8 mouse cellular contexts compared by ENCODE assay signal in the genomic region with DNA sequence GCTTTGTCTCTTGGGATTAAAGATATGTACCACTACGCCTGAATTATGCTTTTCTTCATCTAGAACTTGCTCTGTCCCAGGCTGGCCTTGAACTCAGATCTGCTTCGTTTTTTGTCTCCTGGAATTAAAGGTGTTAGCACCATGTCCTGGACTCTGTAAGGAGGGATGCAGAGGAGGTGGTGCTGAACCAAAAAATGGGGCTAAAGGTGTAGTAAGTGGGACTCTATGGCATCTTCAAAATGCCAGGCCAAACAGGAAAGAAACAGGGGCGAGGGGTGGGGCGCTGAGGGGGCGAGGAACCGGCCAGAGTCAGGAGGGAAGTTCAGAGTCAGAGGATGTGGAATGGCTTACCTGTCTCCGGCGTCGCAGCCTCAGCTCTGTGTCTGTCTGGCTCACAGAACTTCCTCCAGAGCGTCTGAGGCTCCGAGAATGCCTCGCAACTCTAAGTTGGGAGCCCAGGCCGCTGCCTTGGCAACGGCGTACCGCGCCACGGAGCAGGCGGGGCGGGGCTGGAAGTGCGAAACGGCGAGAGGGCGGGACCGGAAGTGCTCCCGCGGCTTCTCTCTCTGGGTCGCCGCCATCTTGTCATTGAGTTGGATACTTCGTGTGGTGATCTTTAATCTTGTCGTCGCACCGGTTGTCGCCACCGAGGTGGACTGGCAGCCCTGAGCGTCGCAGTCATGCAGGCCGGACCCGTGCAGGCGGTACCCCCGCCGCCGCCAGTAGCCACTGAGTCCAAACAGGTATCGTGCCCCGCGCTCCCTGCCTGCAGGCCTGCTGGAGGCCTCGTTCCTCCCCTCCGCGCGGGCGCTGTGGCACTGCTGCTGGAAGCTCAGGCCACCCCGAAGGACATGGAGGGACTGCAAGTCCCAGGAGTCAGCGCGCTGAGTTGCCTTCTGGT. TPM values are rescaled to one million over a fixed set of nuclear protein-coding genes. Genes with fewer than 3 reads are reported as not detected.
DNase-seq lines count a peak whose midpoint lies in the region; ATAC-seq and TF ChIP-seq lines count a peak whose summit lies in the region.

A gene (minus strand): TSS at position 486 of the 901 bp plus-strand sequence.
A gene (plus strand): TSS at position 543 of the 901 bp plus-strand sequence.

- H3K36me3 ChIP-seq in heart, embryonic 10.5 days = peaks cover 38% of the 10 kb centered on the region
- H3K36me3 ChIP-seq in kidney, embryonic 15.5 days = peaks cover 41% of the 10 kb centered on the region

- H3K9me3 ChIP-seq in heart, embryonic 10.5 days = no peaks in the 10 kb centered on the region
- H3K9me3 ChIP-seq in kidney, embryonic 15.5 days (replicated peaks) = no peaks in the 10 kb centered on the region

- no peak for TF ChIP-seq CTCF in bone marrow macrophage, adult 2 months (IDR thresholded peaks at IDR 0.05; ENCODE audit: low read depth, low read length)
- TF ChIP-seq CTCF in embryonic fibroblast, embryonic 13.5 days (IDR thresholded peaks at IDR 0.05; ENCODE audit: borderline replicate concordance, insufficient read depth, low read length) = no peak

- WGBS in heart, embryonic 10.5 days = 2% methylated on average over 54 of the region's 54 CpGs
- WGBS in kidney, embryonic 15.5 days = 1% methylated on average over 54 of the region's 54 CpGs

- peak within 1 kb of the TSS; percentile 64 for H3K27ac ChIP-seq in bone marrow macrophage, adult 2 months (ENCODE audit: insufficient read depth, low read depth, low read length)
- H3K27ac ChIP-seq in embryonic fibroblast, embryonic 13.5 days (ENCODE audit: insufficient read depth, low read length) = peak within 1 kb of the TSS; percentile 80
- H3K27ac ChIP-seq in heart, embryonic 10.5 days = peak within 1 kb of the TSS; percentile 95
- peak within 1 kb of the TSS; percentile 90 for H3K27ac ChIP-seq in kidney, embryonic 15.5 days

- peak; percentile 94 for DNase-seq in A20 (ENCODE audit: low read depth, low spot score)
- DNase-seq in heart, embryonic 10.5 days (ENCODE audit: low spot score) = peak; percentile 96
- peak; percentile 92 for DNase-seq in liver
- peak; percentile 93 to 96 for DNase-seq in spleen, postnatal 4 days (ENCODE audit: low spot score in 2 of 2)

- H3K9ac ChIP-seq in kidney, embryonic 15.5 days = peak within 1 kb of the TSS; percentile 76

- peaks cover 14% of the 10 kb centered on the region for H3K4me1 ChIP-seq in bone marrow macrophage, adult 2 months (ENCODE audit: control insufficient read depth, insufficient read depth, low read length)
- H3K4me1 ChIP-seq in embryonic fibroblast, embryonic 13.5 days (ENCODE audit: control insufficient read depth, insufficient read depth, low read length) = peaks cover 8% of the 10 kb centered on the region
- peaks cover 24% of the 10 kb centered on the region for H3K4me1 ChIP-seq in heart, embryonic 10.5 days
- H3K4me1 ChIP-seq in kidney, embryonic 15.5 days = peaks cover 36% of the 10 kb centered on the region

- peak within 1 kb of the TSS; percentile 80 for H3K4me2 ChIP-seq in kidney, embryonic 15.5 days

- peak within 1 kb of the TSS; percentile 79 for H3K4me3 ChIP-seq in bone marrow macrophage, adult 2 months (ENCODE audit: insufficient read depth, low read length)
- peak within 1 kb of the TSS; percentile 91 for H3K4me3 ChIP-seq in embryonic fibroblast, embryonic 13.5 days (ENCODE audit: insufficient read depth, low read length)
- peak within 1 kb of the TSS; percentile 73 for H3K4me3 ChIP-seq in heart, embryonic 10.5 days
- H3K4me3 ChIP-seq in kidney, embryonic 15.5 days (replicated peaks) = peak within 1 kb of the TSS; percentile 82

- H3K27me3 ChIP-seq in heart, embryonic 10.5 days (ENCODE audit: insufficient read depth, poor library complexity, severe bottlenecking) = no peaks in the 10 kb centered on the region
- H3K27me3 ChIP-seq in kidney, embryonic 15.5 days = no peaks in the 10 kb centered on the region

- peak; percentile 97 for ATAC-seq in kidney, embryonic 15.5 days (replicated peaks; ENCODE audit: low FRiP score)
- peak; percentile 97 for ATAC-seq in monocyte, adult 5-6 weeks (replicated peaks; ENCODE audit: insufficient number of reproducible peaks, low FRiP score, low TSS enrichment, poor library complexity, severe bottlenecking)

- TF ChIP-seq POLR2A in bone marrow macrophage, adult 2 months (IDR thresholded peaks at IDR 0.05; ENCODE audit: borderline replicate concordance, low read depth, low read length) = no peak
- peak; percentile 76 for TF ChIP-seq POLR2A in embryonic fibroblast, embryonic 13.5 days (IDR thresholded peaks at IDR 0.05; ENCODE audit: low read depth, low read length)

RNA-seq across cellular contexts. Expression of the first gene that starts in this region (rescaled TPM):
- polyA plus RNA-seq in bone marrow macrophage, adult 2 months (2012; ENCODE audit: insufficient read depth, insufficient read length, missing spikeins) = 1.8 and 2.3 TPM in 2 replicates
- 9.2 and 9.4 TPM in 2 replicates for polyA plus RNA-seq in embryonic fibroblast, embryonic 13.5 days (2011; ENCODE audit: insufficient read length, low read depth, missing spikeins)
- 3.8 and 4.2 TPM in 2 replicates for polyA plus RNA-seq in heart, embryonic 10.5 days (2016; fragmentation: Nextera tagmentation; extraction: Ambion mirVana)
- polyA plus RNA-seq in kidney, embryonic 15.5 days (2015; fragmentation: Nextera tagmentation; extraction: Ambion mirVana) = 7.2 and 9.0 TPM in 2 replicates
- total RNA-seq in monocyte, adult 5-6 weeks (2017) = 1.3 to 9.2 TPM (median 1.4 TPM) in 3 replicates

RNA-seq across cellular contexts. Expression of the second gene that starts in this region (rescaled TPM):
- polyA plus RNA-seq in bone marrow macrophage, adult 2 months (2012; ENCODE audit: insufficient read depth, insufficient read length, missing spikeins) = 21.1 and 23.1 TPM in 2 replicates
- 42.5 and 46.8 TPM in 2 replicates for polyA plus RNA-seq in embryonic fibroblast, embryonic 13.5 days (2011; ENCODE audit: insufficient read length, low read depth, missing spikeins)
- 52.7 and 68.6 TPM in 2 replicates for polyA plus RNA-seq in heart, embryonic 10.5 days (2016; fragmentation: Nextera tagmentation; extraction: Ambion mirVana)
- polyA plus RNA-seq in kidney, embryonic 15.5 days (2015; fragmentation: Nextera tagmentation; extraction: Ambion mirVana) = 57.8 and 61.7 TPM in 2 replicates
- 14.2 to 26.6 TPM (median 15.3 TPM) in 3 replicates for total RNA-seq in monocyte, adult 5-6 weeks (2017)

Comparison
In these comparisons a context has a peak if more than half of its experiments do, and no peak if none do; other contexts are left out.
1. Peak in every context shown above with its lines: DNase-seq, ATAC-seq, H3K4me3 ChIP-seq and H3K27ac ChIP-seq.